Mouse (Mus musculus) testis, postnatal 10 days (tissue): ENCODE results near the gene Jak1.

Source experiments
- DNase-seq: peaks from one replicate; pipeline ENCODE4 v3.0.0; 2021; ENCODE audit warnings: low spot score

The Jak1 gene

GRCm38 (mm10) chr4:101264741-101265513, at the start of gene Jak1:
Gene Jak1, minus strand, starts transcription at chr4:101265282.
- peak; percentile 99 for DNase-seq

- DNase-seq = no peak
Measured at GRCm38 (mm10) chr4:101312055-101312454, 47.0 kb upstream of the Jak1 start.

GRCm38 (mm10) chr4:101308166-101308565, 43.1 kb upstream of the Jak1 start:
- DNase-seq = no peak

- no peak for DNase-seq
Measured at GRCm38 (mm10) chr4:101307286-101307685, 42.2 kb upstream of the Jak1 start.

GRCm38 (mm10) chr4:101306132-101306915, 41.2 kb upstream of the Jak1 start:
- no peak for DNase-seq

GRCm38 (mm10) chr4:101305126-101305525, 40.0 kb upstream of the Jak1 start:
- DNase-seq = no peak

GRCm38 (mm10) chr4:101304114-101304513, 39.0 kb upstream of the Jak1 start:
- DNase-seq = no peak

- no peak for DNase-seq
Measured at GRCm38 (mm10) chr4:101300392-101300910, 35.4 kb upstream of the Jak1 start.

- DNase-seq = no peak
Measured at GRCm38 (mm10) chr4:101298311-101298990, 33.4 kb upstream of the Jak1 start.

GRCm38 (mm10) chr4:101296836-101297235, 31.8 kb upstream of the Jak1 start:
- DNase-seq = no peak

- no peak for DNase-seq
Measured at GRCm38 (mm10) chr4:101295788-101296187, 30.7 kb upstream of the Jak1 start.

GRCm38 (mm10) chr4:101293661-101294060, 28.6 kb upstream of the Jak1 start:
- no peak for DNase-seq

- DNase-seq = peak; percentile 62
Measured at GRCm38 (mm10) chr4:101292736-101293541, 27.9 kb upstream of the Jak1 start.

GRCm38 (mm10) chr4:101292028-101292735, 27.1 kb upstream of the Jak1 start:
- peak; percentile 89 for DNase-seq

- DNase-seq = no peak
Measured at GRCm38 (mm10) chr4:101288292-101288691, 23.2 kb upstream of the Jak1 start.

GRCm38 (mm10) chr4:101286562-101286961, 21.5 kb upstream of the Jak1 start:
- DNase-seq = no peak

GRCm38 (mm10) chr4:101285906-101286432, 20.9 kb upstream of the Jak1 start:
- no peak for DNase-seq

GRCm38 (mm10) chr4:101283938-101284337, 18.9 kb upstream of the Jak1 start:
- DNase-seq = no peak

- DNase-seq = no peak
Measured at GRCm38 (mm10) chr4:101282237-101282636, 17.2 kb upstream of the Jak1 start.

GRCm38 (mm10) chr4:101280119-101280518, 15.0 kb upstream of the Jak1 start:
- DNase-seq = no peak
